Mouse (Mus musculus) embryo, embryonic 9.5 days (tissue): ENCODE data around the gene Trpc2.
"Not testable (repeated sequence)": the region's sequence is repeated elsewhere in the genome, so short reads cannot be mapped to it uniquely, and the experiment has no call there.

Source experiments
- DNase-seq: peaks from one replicate; pipeline ENCODE4 v3.0.0-alpha.2; 2017; ENCODE audit errors: extremely low spot score

Gene Trpc2

DNA sequence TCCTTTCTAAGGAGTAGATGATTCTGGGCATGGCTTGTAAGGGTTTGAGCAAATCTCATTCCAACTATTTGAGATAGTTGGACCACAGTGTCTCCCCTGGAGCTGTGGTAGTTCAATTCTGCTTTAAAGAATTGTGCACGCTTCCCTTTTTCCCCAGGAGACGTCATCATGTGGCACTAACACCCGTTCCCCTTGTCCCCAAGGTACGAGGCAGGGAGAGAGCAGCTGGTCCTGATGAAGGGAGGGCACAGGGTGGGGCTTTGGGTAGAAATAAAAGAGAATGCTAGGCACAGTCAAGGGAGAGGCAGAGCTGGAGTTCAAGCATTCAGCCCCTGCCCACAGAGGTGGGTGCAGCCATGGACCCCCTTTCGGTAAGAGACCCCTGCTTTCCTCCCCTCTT is at the start of gene Trpc2:
Gene Trpc2, plus strand, starts transcription at position 301 of the 400 bp plus-strand sequence.
- no peak for DNase-seq

DNA sequence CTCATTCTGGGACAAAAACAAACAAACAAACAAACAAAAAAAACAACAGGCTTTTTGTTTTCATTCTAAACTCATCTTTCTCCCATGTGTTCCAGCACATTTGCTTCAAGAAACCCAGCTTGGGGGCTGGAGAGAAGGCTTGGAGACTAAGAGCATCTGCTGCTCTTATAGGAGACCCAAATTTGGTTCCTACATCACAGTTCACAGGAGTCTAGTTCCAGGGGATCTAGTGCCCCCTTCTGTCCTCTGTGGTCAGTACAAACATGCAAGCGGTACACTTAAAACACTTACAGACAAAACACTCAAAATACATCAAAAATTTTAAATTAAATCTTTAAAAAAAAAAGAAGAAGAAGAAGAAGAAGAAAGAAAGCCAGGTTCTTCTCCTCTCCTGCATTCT is 48.0 kb upstream of the Trpc2 start:
- no peak for DNase-seq

DNA sequence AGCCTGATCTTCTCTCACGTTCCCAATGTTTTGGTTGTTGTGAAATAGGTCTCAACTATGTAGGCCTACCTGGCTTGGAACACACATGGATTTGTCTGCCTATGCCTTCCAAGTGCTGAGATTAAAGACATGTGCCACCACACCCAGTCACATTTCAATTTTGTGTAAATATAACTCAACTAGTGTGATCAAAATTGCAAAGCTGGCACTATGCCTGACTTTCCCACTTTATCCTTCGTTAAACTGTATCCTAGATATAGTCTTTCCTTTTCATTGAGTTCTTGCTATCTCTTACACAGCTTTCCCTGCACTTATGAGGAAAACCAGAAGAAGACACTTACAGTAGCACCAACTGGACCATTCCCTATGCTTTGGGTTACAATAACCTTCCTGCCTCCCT is 47.4 kb upstream of the Trpc2 start:
- DNase-seq, result no peak

DNA sequence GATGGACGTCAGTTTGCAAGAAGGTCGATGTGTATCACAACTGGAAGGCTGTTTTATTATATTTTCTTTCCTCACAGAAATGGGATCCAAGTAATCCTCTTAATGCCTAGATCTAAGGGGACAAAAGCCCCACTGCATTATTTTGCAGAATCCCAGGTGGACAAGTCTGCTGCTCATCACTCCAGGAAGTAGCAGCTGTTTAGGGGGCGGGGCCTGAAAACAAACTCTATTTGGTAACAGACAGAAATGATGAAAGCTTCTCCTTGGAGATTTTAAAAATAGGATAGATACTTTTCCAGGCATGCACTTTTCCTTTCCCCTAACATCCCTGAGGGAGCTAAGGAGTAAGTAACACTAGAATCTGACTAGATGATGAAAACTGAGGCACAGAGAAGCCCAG is 45.6 kb upstream of the Trpc2 start:
- DNase-seq, result no peak

DNA sequence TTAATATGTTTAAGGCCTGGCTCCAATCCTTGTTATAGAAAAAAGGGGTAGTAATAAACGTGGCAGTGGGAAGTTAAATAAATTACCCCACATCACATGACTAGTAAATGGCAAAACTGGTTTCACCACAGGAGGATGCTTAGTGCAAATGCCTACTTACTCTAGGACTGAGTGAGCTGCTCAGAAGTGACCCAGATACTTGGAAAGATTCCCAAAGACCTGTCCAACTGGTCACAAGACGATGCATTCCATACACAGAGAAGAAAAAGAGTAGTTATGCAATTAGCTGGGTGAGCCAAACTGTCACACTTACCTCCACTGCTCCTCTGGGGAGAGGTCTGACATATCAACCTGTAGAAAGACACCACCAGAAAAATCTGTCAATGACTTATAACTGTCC is 40.6 kb upstream of the Trpc2 start:
- no peak for DNase-seq

DNA sequence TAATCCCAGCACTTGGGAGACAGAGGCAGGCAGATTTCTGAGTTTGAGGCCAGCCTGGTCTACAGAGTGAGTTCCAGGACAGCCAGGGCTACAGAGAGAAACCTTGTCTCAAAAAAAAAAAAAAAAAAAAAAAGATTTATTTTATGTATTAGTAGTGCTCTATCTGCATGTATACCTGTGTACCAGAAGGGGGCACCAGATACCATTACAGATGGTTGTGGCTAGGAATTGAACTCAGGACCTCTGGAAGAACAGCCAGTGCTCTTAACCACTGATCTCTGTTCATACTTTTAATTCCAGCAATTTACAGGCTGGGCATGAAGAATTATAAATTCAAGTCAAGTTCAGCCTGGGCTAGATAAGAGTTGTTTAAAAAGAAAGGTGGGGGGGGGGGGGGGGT is 34.4 kb upstream of the Trpc2 start:
- DNase-seq, result not testable (repeated sequence)

DNA sequence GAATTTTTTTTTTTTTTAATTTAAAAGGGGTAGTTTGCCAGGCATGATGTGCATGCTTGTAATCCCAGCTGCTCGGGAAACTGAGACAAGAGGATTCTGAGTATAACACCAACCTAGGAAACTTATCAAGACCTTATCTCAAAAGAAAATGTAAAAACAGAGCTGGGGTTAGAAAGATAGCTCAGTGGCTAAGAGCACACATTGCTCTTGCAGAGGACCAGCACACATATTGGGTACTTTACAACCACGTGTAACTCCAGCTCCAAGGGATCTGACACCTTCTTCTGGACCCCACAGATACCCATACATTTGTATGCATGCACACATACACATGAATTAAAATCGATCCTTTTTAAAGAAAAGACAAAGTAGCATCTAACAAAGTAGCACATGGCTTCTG is 21.6 kb upstream of the Trpc2 start:
- no peak for DNase-seq

DNA sequence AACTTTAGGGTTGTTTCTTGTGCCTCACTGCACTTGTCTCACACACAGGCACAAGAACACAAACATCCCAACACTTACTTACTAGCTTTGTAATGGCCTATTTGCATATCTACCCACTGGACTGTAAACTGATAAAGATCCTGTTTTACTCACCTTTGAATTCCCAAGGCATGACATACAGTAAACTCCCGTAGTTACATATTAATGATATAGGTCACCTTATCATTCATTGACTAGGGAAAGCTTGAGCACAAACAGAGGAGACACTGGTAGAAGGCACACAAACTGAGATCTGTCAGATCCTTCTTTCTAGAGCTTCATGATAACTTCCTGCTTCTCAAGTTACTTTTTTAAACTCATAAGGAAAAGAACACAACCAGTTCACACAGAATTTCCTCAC is 20.7 kb upstream of the Trpc2 start:
- DNase-seq, result no peak

DNA sequence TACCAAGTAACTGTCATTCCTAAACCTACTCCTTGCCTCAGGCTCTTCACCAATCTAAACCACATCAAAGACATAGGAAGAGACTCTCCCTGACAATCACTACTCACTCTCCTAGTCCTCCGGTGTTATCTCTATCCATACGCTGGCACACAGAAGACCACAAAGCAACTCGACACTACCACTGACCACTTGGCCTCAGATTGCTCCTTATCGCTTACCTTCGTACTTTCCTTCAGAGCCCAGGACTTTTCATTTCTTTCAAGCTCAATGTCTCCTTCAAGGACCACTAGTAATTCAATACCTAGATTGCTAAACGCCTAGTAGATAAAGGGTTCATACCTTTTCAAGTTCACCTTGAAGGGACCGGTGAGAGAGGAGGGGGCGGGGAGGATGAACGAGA is 19.0 kb upstream of the Trpc2 start:
- no peak for DNase-seq

DNA sequence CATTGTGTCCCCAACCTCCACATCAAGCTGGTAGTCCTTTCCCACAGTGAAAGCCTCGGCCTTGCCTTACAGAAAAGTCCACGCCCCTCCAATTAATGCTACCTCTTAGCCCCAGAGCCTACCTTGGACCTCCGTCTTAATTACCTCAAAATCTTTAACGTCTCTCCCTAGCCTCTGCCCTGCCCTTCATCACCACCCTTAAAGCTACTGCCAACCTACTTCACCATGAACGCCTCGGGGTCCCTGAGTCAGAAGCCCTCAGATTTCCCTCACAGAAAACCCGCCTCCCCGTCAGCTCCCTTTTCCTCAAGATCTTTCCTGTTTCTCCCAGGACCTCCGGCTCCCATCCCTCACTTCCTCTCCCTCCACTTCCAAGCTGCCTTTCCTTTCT is 18.3 kb upstream of the Trpc2 start:
- DNase-seq, result no peak

DNA sequence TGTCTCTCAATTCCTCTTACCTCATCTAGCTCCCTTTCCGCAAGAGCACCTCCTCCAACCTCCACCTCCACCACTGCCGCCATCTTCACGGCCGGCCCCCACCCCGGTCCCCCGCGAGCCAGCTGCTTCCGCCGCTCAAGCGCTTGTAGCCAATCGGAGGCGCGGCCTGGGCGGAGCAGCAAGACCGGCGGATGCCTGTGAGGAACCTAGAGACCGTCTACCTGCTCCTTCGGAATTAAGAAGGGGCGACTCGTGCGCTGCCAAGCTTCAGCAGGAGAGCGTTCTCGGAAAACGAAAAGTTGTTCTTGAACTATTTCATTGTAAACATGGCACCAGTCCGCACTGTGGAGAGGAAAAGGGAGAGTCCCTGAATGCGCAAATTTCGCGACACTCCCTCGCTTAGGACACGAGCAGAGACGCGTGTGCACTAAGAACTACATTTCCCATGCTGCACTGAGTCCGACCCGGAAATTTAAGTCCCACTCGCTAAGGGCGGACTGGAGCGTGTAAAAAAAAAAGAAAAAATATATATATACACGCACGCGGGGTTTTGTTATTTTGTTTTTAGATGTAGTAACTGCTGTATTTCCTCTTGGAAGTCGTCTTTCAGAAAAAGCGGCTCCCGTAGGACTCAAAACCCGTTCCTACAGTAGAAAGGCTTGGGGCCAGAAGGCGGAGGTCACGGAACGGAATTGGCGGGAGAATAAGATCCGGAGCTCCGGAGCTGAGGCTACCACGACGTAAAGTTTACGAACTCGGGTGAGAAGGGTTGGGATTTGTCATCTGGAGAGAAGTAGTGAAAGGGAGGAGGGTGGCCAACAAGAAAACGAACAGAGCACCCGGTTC is 17.6 kb upstream of the Trpc2 start, which contains the start of the genes Rnf121, Xndc1 and Xntrpc:
Gene Rnf121, minus strand, starts transcription at position 424 of the 846 bp plus-strand sequence.
Gene Xndc1, plus strand, starts transcription at position 466 of the 846 bp plus-strand sequence.
Gene Xntrpc, plus strand, starts transcription at position 668 of the 846 bp plus-strand sequence.
- peak; percentile 95 for DNase-seq

DNA sequence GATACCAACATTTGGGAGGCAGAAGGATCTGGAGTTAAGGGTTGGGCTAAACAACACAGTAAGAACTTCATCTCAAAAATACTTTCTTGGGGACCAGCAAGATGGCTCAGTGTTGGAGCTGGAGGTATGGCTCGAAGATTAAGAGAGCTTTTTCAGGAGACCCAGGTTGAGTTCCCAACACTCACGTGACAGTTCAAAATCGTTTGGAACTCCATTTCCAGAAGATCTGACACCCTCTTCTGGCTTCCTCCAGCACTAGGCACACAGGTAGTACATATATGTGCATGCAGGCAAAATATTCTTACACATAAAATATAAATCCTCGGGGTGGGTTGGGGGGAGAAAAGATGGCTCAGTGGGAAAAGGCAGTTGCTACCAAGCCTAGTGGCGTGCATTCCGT is 16.6 kb upstream of the Trpc2 start:
- no peak for DNase-seq

DNA sequence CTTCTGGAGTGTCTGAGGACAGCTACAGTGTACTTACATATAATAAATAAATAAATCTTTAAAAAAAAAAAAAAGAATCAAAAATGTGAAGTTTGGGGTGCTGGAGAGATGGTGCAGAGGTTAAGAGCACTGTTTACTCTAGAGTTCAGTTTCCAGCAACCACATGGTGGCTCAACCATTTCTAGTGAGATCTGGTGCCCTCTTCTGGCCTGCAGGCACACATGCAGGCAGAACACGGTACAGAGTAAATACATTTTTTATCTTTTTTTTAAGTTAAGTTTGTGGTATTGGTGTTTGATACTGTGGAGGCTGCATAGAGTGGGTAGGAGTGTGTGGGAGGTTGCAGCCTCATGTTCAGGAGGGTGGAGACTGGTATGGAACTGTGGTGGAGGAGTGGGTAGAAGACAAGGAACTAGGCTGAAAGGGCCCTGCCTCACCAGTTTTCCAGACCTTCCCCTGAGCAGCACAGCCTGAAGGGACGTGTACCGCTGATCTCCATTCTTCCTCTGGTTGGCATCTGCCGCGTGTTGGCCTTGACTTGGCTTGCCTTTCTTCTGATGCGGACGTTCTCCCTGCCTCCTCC is 6.1 kb upstream of the Trpc2 start:
- DNase-seq, result no peak

DNA sequence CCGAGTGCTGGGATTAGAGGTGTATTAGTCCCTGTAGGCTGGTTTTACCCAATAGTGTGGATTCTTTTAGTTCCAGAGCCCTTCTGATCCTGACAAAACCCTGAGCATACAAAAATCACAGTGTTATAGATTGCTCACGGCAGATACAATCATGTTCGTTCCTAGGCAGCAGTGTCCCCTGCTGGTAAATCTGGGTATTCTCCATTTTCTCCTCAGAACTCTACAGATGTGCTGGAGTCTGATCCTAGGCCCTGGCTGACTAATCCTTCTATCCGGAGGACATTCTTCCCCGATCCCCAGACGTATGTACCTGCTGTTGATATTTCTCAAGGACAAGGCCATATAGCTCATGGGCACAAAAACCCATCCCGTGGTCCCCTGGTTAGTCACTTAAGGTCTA is 4.4 kb upstream of the Trpc2 start:
- no peak for DNase-seq

DNA sequence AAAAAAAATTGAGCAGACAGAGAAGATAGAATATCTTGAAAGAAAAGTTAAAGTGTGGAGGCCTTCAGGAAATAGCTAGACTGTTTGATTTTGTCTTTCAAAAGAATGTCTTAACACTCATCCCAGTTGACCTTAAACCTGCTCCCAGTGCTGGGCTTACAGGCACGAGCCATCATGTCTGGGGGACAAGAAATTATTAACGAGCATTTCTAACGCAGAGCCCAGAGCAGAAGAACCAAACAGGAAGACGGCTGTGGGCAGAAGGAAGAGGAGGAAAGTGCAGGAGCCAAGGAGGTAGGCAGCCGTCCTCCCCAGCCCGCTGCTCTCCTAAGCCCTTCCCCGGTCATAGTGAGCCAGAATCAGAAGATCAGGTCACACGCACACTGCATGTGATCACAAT is 2.6 kb upstream of the Trpc2 start:
- no peak for DNase-seq

DNA sequence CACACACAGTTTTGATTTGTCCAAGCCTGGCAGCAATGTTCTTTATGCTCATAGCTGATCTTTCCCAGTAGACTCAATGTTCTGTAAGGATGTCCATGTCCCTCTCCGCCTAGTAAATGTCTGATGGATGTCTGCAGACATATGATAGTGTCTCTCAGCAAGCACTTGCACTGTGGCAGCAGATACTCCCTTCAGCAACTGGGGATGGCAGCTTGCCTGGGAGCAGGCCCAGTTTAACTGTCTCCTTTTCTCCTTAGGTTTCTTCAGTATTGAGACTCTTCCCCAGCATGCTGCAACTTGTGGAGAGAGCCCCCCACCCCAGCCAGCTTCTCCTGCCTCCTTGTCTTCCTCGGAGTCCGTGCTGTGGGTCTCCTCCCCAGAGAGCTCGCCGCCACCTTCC is 1.1 kb upstream of the Trpc2 start:
- no peak for DNase-seq

DNA sequence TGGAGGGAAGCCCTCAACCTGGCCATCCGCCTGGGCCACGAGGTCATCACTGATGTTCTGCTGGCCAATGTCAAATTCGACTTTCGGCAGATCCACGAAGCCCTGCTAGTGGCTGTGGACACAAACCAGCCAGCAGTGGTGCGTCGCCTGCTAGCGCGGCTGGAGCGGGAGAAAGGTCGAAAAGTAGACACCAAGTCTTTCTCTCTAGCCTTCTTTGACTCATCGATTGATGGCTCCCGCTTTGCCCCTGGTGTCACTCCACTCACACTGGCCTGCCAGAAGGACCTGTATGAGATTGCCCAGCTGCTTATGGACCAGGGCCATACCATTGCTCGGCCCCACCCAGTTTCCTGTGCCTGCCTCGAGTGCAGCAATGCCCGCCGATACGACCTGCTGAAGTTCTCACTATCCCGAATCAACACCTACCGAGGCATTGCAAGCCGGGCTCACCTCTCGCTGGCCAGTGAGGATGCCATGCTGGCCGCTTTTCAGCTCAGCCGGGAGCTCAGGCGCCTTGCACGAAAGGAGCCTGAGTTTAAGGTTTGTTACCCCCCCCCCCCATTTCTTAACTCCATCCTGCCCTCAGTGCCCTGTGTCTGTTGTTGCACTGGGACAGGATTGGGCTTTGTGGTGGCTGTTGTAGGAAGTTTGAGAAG is 1.3 kb downstream of the Trpc2 start:
- DNase-seq, result no peak

DNA sequence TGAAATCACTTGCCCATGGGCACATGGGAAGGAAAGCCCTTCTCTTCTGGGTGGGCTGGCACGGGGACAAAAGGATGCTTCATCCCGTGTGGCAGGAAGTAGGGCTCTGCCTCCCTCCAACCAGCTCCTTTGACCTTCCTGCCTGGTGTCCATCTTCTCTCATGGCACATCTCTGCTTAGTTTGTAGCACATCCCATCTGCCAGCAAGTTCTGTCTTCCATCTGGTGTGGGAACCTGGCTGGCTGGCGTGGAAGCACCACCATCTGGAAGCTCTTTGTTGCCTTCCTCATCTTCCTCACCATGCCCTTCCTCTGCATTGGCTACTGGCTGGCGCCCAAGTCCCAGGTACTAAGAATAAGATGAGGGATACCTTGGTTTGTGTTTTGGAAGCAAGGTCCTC is 4.4 kb downstream of the Trpc2 start:
- no peak for DNase-seq

DNA sequence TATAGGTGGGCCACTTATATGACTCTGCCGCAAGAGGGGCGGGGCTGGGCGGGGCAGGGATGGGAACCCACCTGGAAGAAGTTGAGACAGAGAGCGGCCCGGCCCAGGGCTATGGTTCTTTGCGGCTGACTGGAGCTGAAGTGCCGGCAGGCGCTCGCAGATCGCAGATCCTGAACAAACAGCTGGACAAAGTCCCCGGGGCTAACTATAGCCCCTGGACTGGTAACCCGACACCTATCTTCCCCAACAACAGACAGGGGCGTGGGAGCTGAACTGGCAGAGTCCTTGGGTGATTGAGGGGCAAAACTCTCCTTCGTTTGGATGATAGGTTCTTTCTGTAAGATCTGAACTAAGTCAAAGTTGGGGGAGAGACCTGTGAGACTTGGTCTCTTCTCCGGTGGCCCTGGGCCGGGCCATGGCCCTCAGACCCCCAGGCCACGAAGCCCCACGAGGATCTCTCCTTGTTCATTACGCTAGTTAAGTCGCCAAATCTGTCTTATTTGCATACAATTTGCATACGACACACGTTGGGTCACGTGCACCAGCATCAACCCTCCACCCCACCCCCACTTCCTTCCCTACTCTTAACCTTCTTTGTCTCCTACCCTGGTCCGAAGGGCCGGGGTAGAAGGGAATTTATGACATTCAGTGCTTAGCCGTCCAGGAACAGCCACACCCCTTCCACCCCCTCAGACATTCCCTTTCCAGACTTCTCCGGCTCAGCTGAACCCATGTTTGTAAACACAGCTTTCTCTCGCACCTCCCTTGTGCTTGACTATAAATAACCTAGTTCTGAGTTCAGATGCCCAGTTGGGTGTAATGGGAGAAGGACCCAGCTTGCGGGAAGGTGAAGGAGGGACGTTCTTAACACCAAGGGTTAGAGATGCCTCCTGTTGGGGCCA is 17.1 kb downstream of the Trpc2 start:
- DNase-seq, result peak; percentile 74

DNA sequence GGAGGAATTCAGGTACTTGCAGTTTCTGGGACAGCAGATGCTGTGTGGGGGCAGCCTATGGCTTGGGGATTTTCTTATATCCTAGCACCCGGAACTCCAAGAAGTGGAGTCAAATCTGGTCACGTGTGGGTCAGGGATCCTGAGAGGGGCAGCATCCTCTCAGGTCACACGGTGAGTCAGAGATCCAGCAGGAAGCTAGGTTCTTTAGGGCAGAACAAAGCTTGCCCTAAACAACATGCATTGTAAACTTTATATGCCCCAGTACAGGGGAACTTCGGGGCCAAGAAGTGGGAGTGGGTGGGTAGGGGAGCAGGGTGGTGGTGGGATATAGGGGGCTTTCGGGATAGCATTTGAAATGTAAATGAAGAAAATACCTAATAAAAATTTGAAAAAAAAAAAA is 18.0 kb downstream of the Trpc2 start:
- no peak for DNase-seq

DNA sequence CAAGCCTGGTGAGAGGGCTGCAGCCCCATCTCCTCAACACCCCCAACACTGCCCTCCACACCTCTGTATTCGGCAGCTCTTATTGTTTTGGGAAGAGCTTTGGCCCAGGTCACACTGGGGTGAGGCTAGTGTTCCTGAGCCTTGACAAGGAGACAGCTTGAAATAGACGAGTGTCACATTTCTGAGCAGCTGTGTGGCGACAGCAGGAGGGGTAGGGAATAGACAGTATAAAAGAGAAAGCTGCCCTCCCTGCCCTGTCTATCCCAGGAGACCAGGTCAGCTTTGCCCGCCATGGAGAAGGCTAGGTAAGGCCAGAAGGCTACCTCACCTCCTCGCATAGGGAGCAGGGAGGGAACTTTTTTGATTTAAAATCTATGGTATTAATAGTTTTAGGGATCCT is 18.6 kb downstream of the Trpc2 start, which contains the start of gene Art1:
Gene Art1, plus strand, starts transcription at position 257 of the 400 bp plus-strand sequence.
- peak; percentile 19 for DNase-seq

DNA sequence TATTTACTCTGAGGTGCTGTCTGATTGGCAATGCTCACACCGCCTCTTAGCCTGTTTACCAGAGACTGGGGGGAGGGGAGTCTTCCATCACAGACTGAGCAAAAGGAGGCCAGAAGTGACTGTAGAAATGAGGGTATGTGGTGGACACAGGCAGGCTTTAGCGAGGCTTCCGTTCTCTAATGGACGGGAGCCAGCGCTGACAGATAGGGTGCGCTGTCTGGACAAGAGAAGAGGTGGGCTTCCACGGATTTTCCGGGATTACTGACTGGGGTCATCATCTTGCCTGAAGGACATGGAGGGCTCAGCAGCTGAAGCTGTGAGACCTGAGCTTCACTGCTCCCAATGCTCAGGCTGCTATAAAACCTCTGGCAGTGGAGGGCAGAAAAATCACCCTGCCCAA is 19.3 kb downstream of the Trpc2 start:
- DNase-seq, result peak; percentile 22
